Mouse (Mus musculus): ENCODE measurements at regions not wholly inside any gene's neighbourhood (a gene's known extent, or its start where the extent isn't known, plus 50 kb on each side); places are given as distances from the start of the nearest gene placed in this dataset.

GRCm38 (mm10) chr11:19392190-19392589 lies 373.4 kb upstream of the Meis1 start:
- no peak overlapping the region for H3K27ac ChIP-seq (ENCODE audit: low read depth, low read length)
- no peak overlapping the region for H3K4me3 ChIP-seq (ENCODE audit: low read depth, low read length)
- H3K9me3 ChIP-seq (ENCODE audit: control insufficient read depth, low read length) = no peaks in the 10 kb centered on the region
- 59% methylated on average over 1 of the region's 1 CpGs for WGBS
- no peaks in the 10 kb centered on the region for H3K36me3 ChIP-seq (ENCODE audit: control insufficient read depth, insufficient read depth, low read length)
- no peak for ATAC-seq (ENCODE audit: low FRiP score)
- no peaks in the 10 kb centered on the region for H3K4me1 ChIP-seq (ENCODE audit: control insufficient read depth, insufficient read depth, low read length)
- no peak overlapping the region for H3K9ac ChIP-seq (ENCODE audit: low read length)
- no peak overlapping the region for H3K4me2 ChIP-seq
- H3K27me3 ChIP-seq (ENCODE audit: control insufficient read depth, insufficient read depth, low read length) = no peaks in the 10 kb centered on the region
- no peak for DNase-seq (ENCODE audit: low spot score, missing footprints)

DNA sequence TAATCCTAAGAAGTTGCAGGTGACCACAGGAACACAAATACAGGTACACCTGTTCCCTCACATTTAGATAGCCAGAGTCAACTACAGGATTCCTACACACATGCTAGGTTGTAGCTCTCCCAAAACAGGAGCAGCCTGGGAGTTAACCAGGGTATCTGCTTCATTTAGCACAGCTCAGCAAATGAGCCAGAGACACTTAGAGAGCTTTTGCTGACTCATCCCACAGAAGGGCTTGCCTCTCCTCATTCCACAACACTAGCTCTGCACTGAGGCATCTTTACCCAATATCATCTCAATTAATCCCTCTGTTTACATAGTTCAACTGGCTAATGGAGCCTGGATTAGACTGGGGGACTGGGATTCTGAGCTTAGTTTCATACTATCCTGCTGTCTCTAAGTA lies 375.6 kb upstream of the Meis1 start:
- no peak for DNase-seq (ENCODE audit: low spot score, missing footprints)
- Histone ChIP-seq H3K9ac (ENCODE audit: low read length) (no peak overlapping the region), H3K4me3 (ENCODE audit: low read depth, low read length) (no peak overlapping the region), H3K4me2 (no peak overlapping the region), H3K27ac (ENCODE audit: low read depth, low read length) (no peak overlapping the region), H3K4me1 (ENCODE audit: control insufficient read depth, insufficient read depth, low read length) (no peaks in the 10 kb centered on the region), H3K9me3 (ENCODE audit: control insufficient read depth, low read length) (no peaks in the 10 kb centered on the region), H3K27me3 (ENCODE audit: control insufficient read depth, insufficient read depth, low read length) (no peaks in the 10 kb centered on the region), H3K36me3 (ENCODE audit: control insufficient read depth, insufficient read depth, low read length) (no peaks in the 10 kb centered on the region)
- ATAC-seq (ENCODE audit: low FRiP score) = no peak

- Histone ChIP-seq H3K9ac (ENCODE audit: low read length) (no peak overlapping the region), H3K4me3 (ENCODE audit: low read depth, low read length) (no peak overlapping the region), H3K4me2 (no peak overlapping the region), H3K36me3 (ENCODE audit: control insufficient read depth, insufficient read depth, low read length) (no peaks in the 10 kb centered on the region), H3K9me3 (ENCODE audit: control insufficient read depth, low read length) (no peaks in the 10 kb centered on the region), H3K27me3 (ENCODE audit: control insufficient read depth, insufficient read depth, low read length) (no peaks in the 10 kb centered on the region), H3K27ac (ENCODE audit: low read depth, low read length) (no peak overlapping the region), H3K4me1 (ENCODE audit: control insufficient read depth, insufficient read depth, low read length) (no peaks in the 10 kb centered on the region)
- DNase-seq (ENCODE audit: low spot score, missing footprints) = no peak
- ATAC-seq (ENCODE audit: low FRiP score) = no peak
- 83% methylated on average over 7 of the region's 7 CpGs for WGBS
Measured at GRCm38 (mm10) chr11:19400396-19400795, 381.6 kb upstream of the Meis1 start.

- H3K4me1 ChIP-seq (ENCODE audit: control insufficient read depth, insufficient read depth, low read length) = no peaks in the 10 kb centered on the region
- H3K36me3 ChIP-seq (ENCODE audit: control insufficient read depth, insufficient read depth, low read length) = no peaks in the 10 kb centered on the region
- no peak overlapping the region for H3K4me2 ChIP-seq
- H3K27me3 ChIP-seq (ENCODE audit: control insufficient read depth, insufficient read depth, low read length) = no peaks in the 10 kb centered on the region
- DNase-seq (ENCODE audit: low spot score, missing footprints) (no peak), ATAC-seq (ENCODE audit: low FRiP score) (no peak)
- H3K4me3 ChIP-seq (ENCODE audit: low read depth, low read length) = no peak overlapping the region
- no peak overlapping the region for H3K9ac ChIP-seq (ENCODE audit: low read length)
- no peaks in the 10 kb centered on the region for H3K9me3 ChIP-seq (ENCODE audit: control insufficient read depth, low read length)
- no peak overlapping the region for H3K27ac ChIP-seq (ENCODE audit: low read depth, low read length)
- WGBS = 91% methylated on average over 2 of the region's 2 CpGs
Measured at GRCm38 (mm10) chr11:19420143-19420542, 401.4 kb upstream of the Meis1 start.

- DNase-seq (ENCODE audit: low spot score, missing footprints) (no peak), ATAC-seq (ENCODE audit: low FRiP score) (no peak)
- no peaks in the 10 kb centered on the region for H3K27me3 ChIP-seq (ENCODE audit: control insufficient read depth, insufficient read depth, low read length)
- no peak overlapping the region for H3K9ac ChIP-seq (ENCODE audit: low read length)
- H3K9me3 ChIP-seq (ENCODE audit: control insufficient read depth, low read length) = no peaks in the 10 kb centered on the region
- H3K4me2 ChIP-seq = no peak overlapping the region
- H3K4me1 ChIP-seq (ENCODE audit: control insufficient read depth, insufficient read depth, low read length) = no peaks in the 10 kb centered on the region
- no peak overlapping the region for H3K27ac ChIP-seq (ENCODE audit: low read depth, low read length)
- no peaks in the 10 kb centered on the region for H3K36me3 ChIP-seq (ENCODE audit: control insufficient read depth, insufficient read depth, low read length)
- no peak overlapping the region for H3K4me3 ChIP-seq (ENCODE audit: low read depth, low read length)
Measured at GRCm38 (mm10) chr11:19423268-19423667, 404.5 kb upstream of the Meis1 start.

DNA sequence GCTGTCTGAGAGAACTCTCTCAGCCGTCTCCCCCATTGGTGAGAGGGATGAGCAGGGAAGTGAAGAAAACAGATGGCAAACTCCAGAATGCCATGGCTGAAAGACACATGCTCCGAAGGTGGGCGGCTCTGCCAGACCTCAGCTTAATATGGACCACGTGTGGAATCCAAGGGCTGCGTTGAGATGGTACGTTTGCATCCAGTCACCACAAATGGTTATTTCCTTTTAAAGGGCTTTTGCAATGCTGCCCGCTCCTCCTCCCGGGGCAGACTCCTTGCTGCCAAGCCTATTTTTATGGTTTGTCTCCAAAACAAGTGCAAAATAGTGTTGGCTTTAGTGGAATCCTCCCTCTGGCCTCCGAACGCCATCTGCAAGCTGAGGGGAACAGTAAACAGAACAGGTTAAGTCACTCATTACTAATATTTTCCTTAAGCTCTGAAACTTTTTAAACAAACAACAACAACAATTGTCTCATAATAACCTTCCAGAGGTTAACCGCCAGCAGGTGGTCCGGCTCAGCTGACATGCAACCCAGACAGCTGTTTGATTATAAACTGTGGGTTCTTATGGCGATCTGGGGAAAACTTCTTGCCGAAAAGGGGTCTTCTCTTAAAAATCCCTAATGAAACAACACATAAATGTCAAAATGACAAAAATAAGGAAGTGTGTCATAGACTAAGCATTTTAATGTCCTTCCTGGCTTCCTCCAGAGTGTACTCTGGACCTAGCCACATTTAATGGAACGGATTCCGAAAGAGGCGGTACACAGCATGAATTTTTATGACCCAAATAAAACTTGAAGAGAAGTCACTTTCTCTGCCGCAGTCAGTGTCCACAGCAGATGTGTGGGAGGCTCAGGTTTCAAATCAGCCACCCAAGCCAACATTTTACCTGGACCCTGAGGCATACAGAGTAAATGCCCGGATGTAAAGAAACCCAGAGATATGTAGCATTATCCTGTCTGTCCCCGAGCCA lies 405.3 kb upstream of the Meis1 start:
- WGBS = 76% methylated on average over 20 of the region's 20 CpGs
- Histone ChIP-seq H3K4me3 (ENCODE audit: low read depth, low read length) (no peak overlapping the region), H3K9me3 (ENCODE audit: control insufficient read depth, low read length) (no peaks in the 10 kb centered on the region), H3K4me2 (no peak overlapping the region), H3K4me1 (ENCODE audit: control insufficient read depth, insufficient read depth, low read length) (no peaks in the 10 kb centered on the region), H3K36me3 (ENCODE audit: control insufficient read depth, insufficient read depth, low read length) (no peaks in the 10 kb centered on the region), H3K27me3 (ENCODE audit: control insufficient read depth, insufficient read depth, low read length) (no peaks in the 10 kb centered on the region), H3K9ac (ENCODE audit: low read length) (no peak overlapping the region), H3K27ac (ENCODE audit: low read depth, low read length) (no peak overlapping the region)
- no peak for DNase-seq (ENCODE audit: low spot score, missing footprints)
- ATAC-seq (ENCODE audit: low FRiP score) = no peak

- no peak overlapping the region for H3K4me2 ChIP-seq
- no peak overlapping the region for H3K27ac ChIP-seq (ENCODE audit: low read depth, low read length)
- H3K27me3 ChIP-seq (ENCODE audit: control insufficient read depth, insufficient read depth, low read length) = no peaks in the 10 kb centered on the region
- no peak overlapping the region for H3K9ac ChIP-seq (ENCODE audit: low read length)
- ATAC-seq (ENCODE audit: low FRiP score) (no peak), DNase-seq (ENCODE audit: low spot score, missing footprints) (no peak)
- 79% methylated on average over 1 of the region's 1 CpGs for WGBS
- H3K9me3 ChIP-seq (ENCODE audit: control insufficient read depth, low read length) = no peaks in the 10 kb centered on the region
- H3K4me3 ChIP-seq (ENCODE audit: low read depth, low read length) = no peak overlapping the region
- H3K4me1 ChIP-seq (ENCODE audit: control insufficient read depth, insufficient read depth, low read length) = no peaks in the 10 kb centered on the region
- no peaks in the 10 kb centered on the region for H3K36me3 ChIP-seq (ENCODE audit: control insufficient read depth, insufficient read depth, low read length)
Measured at GRCm38 (mm10) chr11:19427559-19427958, 408.8 kb upstream of the Meis1 start.

DNA sequence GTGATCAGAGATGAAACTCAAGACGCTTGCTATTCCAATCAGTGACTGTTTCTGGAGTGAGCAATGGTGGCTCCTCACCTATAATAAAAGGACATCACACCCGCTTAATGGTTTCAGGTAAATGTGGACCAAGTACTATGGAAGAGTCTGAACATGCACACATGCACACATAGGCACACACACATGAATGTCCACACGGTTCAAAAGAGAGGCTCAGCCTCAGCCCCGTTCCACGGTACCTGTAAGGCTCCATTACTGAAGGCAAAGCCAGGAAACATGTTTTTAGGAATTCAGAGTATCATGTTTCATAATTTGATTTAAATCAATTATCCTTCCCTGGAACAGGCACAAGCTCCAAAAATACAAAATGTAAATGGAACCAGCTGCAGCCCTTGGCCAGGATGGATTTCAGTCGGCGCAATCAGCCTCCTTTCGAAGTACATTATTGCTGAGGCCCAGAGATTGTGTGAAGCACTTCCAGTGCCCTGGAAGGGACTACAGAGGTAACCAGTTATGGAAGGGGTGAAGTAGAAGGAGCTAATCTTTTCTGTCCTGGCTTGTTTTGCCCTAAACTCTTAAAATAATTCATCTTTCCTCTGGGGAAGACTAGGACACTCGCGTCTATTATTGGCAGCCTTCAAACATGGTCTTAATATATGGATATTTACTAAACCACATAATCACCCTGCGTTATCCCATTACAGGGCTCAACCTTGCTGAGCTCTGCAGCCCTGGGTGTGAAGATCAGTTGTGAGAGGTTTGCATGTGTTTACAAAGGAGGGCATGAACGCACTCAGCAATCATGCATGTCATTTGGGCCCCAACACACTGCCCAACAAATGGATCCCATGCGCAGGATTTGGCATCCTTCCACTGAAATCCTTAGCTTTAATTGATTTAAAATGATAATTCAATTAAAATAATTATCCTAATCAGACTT lies 415.2 kb upstream of the Meis1 start:
- DNase-seq (ENCODE audit: low spot score, missing footprints) (no peak), ATAC-seq (ENCODE audit: low FRiP score) (no peak)
- no peaks in the 10 kb centered on the region for H3K4me1 ChIP-seq (ENCODE audit: control insufficient read depth, insufficient read depth, low read length)
- WGBS = 87% methylated on average over 13 of the region's 13 CpGs
- H3K4me2 ChIP-seq = no peak overlapping the region
- H3K27ac ChIP-seq (ENCODE audit: low read depth, low read length) = no peak overlapping the region
- H3K9ac ChIP-seq (ENCODE audit: low read length) = no peak overlapping the region
- no peaks in the 10 kb centered on the region for H3K27me3 ChIP-seq (ENCODE audit: control insufficient read depth, insufficient read depth, low read length)
- no peaks in the 10 kb centered on the region for H3K36me3 ChIP-seq (ENCODE audit: control insufficient read depth, insufficient read depth, low read length)
- H3K9me3 ChIP-seq (ENCODE audit: control insufficient read depth, low read length) = no peaks in the 10 kb centered on the region
- H3K4me3 ChIP-seq (ENCODE audit: low read depth, low read length) = no peak overlapping the region

DNA sequence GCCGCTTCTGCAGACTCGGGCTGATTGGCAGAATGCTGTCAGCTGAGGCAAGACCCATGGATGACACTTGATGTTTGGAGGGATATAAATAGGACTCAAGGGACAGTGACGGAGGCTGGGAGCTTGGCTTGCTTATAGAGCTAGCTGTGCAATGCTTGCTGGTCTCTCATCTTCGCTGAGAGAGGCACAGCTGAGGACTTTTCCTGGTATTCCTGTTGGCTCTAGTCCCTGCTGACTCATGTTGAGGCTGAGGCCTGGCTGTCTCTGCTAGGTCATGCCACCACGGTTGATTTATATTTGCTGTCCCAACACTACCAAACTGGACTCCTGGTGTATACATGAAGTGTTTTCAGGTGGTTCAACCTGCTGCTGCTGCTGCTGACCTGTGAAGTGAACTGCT lies 419.6 kb upstream of the Meis1 start:
- WGBS = 88% methylated on average over 5 of the region's 5 CpGs
- no peaks in the 10 kb centered on the region for H3K36me3 ChIP-seq (ENCODE audit: control insufficient read depth, insufficient read depth, low read length)
- no peak overlapping the region for H3K27ac ChIP-seq (ENCODE audit: low read depth, low read length)
- H3K9ac ChIP-seq (ENCODE audit: low read length) = no peak overlapping the region
- no peak overlapping the region for H3K4me3 ChIP-seq (ENCODE audit: low read depth, low read length)
- H3K27me3 ChIP-seq (ENCODE audit: control insufficient read depth, insufficient read depth, low read length) = no peaks in the 10 kb centered on the region
- no peaks in the 10 kb centered on the region for H3K9me3 ChIP-seq (ENCODE audit: control insufficient read depth, low read length)
- DNase-seq (ENCODE audit: low spot score, missing footprints) = no peak
- H3K4me2 ChIP-seq = no peak overlapping the region
- no peaks in the 10 kb centered on the region for H3K4me1 ChIP-seq (ENCODE audit: control insufficient read depth, insufficient read depth, low read length)
- no peak for ATAC-seq (ENCODE audit: low FRiP score)

Measured in midbrain, embryonic 11.5 days (tissue).